Mouse (Mus musculus) brain, embryonic 14.5 days (tissue): ENCODE results near the gene Atp11b. TPM values are rescaled to one million over a fixed set of nuclear protein-coding genes. Genes with fewer than 3 reads are reported as not detected.

Experiments used
- DNase-seq: peaks from one replicate; pipeline ENCODE4 v3.0.0-alpha.2; 2011; ENCODE audit warnings: low read depth
- CTCF ChIP-seq: fragments of 200-500 bp; IDR thresholded peaks from 2 replicates; pipeline ENCODE4 v1.5.1; 2012; ENCODE audit warnings: inconsistent platforms, mild to moderate bottlenecking, moderate library complexity, borderline replicate concordance; ENCODE audit not compliant: insufficient read depth, insufficient read length; ENCODE audit errors: extremely low read depth
- POLR2A ChIP-seq: fragments of 200-500 bp; IDR thresholded peaks from 2 replicates; pipeline ENCODE4 v1.6.1; 2012; ENCODE audit warnings: mild to moderate bottlenecking, inconsistent platforms, borderline replicate concordance; ENCODE audit not compliant: poor library complexity, insufficient read depth, insufficient read length, severe bottlenecking; ENCODE audit errors: extremely low read depth
- polyA plus RNA-seq: library from polyadenylated mRNA; depleted of rRNA; stranded (reverse); fragments of >200 nt; gene quantifications from 2 replicates; pipeline ENCODE4 v1.2.3, GENCODE M21; 2012

Gene Atp11b
- polyA plus RNA-seq, 1 experiment: 69.7 TPM

- no peak for DNase-seq
- TF ChIP-seq CTCF (no peak), POLR2A (no peak)
These were observed 21.7 kb upstream of the Atp11b start for GRCm38 (mm10) chr3:35731981-35732777.

GRCm38 (mm10) chr3:35732778-35733147 is 21.1 kb upstream of the Atp11b start:
- TF ChIP-seq POLR2A (no peak), CTCF (no peak)
- DNase-seq: no peak

DNA sequence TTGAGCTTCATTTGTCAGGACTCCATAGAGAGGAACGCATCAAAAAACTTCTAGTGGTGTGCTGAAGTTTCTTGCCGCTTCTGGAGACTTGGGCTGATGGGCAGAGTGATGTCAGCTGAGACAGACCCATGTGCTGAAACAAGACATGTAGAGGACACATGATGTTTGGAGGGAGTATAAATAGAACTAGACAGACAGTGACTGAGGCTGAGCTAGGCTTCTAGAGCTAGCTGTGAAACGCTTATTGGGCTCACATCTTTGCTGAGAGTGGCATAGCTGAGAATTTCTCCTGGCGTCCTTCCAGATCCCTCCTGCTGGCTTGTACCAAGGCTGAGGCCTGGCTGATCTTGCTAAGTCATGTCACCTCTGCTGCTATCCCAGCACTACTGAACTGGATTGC is 19.4 kb upstream of the Atp11b start:
- peak; percentile 33 for DNase-seq
- no peak for TF ChIP-seq CTCF
- TF ChIP-seq POLR2A: no peak

GRCm38 (mm10) chr3:35738071-35738470 is 15.8 kb upstream of the Atp11b start:
- DNase-seq: no peak
- TF ChIP-seq POLR2A (no peak), CTCF (no peak)

DNA sequence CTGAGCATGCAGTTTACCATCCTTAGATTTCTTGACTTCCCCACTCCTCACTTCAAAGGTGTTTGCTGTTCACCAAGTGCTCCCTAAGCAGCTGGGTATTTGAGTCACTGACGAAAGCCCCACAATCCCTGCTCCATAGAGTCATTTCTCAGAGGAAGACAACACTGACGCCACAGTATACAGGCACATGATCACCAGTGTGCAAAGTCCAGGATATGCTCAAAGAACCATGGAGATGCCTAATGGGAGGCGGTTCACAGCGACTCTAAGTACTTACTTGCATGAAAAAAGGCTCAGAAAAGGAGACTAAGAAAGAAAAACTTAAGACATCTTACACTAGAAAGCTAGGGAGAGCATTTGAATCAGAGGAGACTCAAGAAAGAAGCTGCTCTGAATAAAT is 8.9 kb upstream of the Atp11b start:
- no peak for DNase-seq
- TF ChIP-seq POLR2A (no peak), CTCF (no peak)

- DNase-seq: no peak
- TF ChIP-seq CTCF (no peak), POLR2A (no peak)
These were observed 7.0 kb upstream of the Atp11b start for GRCm38 (mm10) chr3:35746840-35747456.

- TF ChIP-seq POLR2A (no peak), CTCF (peak; percentile 13; the same call in 1 of the 2 replicates)
- no peak for DNase-seq
These were observed 3.6 kb upstream of the Atp11b start for GRCm38 (mm10) chr3:35750286-35750685.

GRCm38 (mm10) chr3:35751724-35752123 is 2.2 kb upstream of the Atp11b start:
- no peak for DNase-seq
- no peak for TF ChIP-seq CTCF
- no peak for TF ChIP-seq POLR2A

- no peak for DNase-seq
- TF ChIP-seq POLR2A (no peak), CTCF (no peak)
These were observed 8.8 kb downstream of the Atp11b start for GRCm38 (mm10) chr3:35762735-35763134.

DNA sequence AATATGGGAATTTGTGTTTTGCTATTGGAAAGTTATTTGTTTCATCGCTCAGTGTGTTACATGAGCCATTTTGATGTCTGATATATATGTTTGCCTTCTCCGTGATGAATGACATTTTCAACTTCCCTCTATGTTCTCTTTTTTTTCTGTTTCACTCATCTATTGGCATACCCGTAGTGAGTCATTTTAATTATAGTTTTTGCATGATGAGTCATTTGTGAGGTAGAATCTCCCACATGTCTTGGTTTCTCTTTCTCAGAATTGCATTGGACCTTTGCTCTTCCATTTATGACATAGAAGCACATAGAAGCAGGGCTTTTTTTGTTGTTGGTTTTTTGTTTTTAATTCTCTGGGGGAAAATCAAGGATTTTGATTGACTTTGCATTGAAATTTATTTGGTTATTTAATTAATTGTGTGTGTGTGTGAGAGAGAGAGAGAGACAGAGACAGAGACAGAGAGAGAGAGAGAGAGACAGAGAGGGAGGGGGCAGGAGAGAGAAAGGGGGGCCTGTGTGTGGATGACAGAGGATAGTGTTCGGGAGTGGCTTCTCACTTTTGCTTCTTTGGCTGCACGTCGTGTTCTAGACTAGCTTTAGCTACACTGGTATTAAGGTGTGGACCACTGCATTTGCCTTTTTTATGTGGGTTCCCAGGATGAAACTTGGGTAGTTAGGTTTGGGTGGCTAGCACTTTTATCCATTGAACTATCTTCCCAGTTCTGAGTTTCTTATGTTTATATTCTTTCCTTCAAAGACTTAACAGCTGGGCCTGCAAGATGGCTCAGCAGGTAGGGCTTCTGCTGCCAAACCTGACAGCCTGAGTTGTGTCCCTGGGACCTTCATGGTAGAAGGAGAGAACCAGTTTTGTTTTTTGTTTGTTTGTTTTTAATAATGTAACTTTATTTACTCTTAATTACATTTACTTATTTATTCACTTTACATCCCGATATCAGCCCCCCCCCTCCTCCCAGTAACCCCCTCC is 11.0 kb downstream of the Atp11b start:
- DNase-seq: no peak
- TF ChIP-seq CTCF: no peak
- TF ChIP-seq POLR2A: no peak

DNA sequence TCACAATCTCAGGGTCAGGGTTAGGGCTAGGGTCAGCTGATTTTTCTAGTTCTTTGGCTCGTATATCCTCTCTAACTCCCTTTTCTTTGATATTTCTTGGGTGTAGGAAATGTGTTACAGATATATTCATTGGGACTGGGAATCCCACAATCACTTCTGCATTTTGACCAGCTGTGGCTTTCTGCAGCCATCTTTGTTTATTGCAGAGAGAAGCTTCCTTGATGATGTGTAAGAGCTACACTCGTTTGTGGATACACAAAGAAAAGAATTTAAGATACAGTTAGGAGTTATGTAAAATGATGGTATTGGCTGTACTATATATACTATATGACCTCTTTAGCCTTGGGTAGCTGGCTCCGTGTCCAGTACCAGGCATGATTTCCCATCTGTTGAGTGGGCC is 25.8 kb downstream of the Atp11b start:
- no peak for DNase-seq
- TF ChIP-seq POLR2A (no peak), CTCF (no peak)
